Mouse (Mus musculus): ENCODE data around the gene Bola1. TPM values are rescaled to one million over a fixed set of nuclear protein-coding genes. Genes with fewer than 3 reads are reported as not detected.
"Not testable (repeated sequence)": the region's sequence is repeated elsewhere in the genome, so short reads cannot be mapped to it uniquely, and the experiment has no call there.

The Bola1 gene
- polyA plus RNA-seq, 1 experiment from 2014 or later = 63.0 TPM

DNA sequence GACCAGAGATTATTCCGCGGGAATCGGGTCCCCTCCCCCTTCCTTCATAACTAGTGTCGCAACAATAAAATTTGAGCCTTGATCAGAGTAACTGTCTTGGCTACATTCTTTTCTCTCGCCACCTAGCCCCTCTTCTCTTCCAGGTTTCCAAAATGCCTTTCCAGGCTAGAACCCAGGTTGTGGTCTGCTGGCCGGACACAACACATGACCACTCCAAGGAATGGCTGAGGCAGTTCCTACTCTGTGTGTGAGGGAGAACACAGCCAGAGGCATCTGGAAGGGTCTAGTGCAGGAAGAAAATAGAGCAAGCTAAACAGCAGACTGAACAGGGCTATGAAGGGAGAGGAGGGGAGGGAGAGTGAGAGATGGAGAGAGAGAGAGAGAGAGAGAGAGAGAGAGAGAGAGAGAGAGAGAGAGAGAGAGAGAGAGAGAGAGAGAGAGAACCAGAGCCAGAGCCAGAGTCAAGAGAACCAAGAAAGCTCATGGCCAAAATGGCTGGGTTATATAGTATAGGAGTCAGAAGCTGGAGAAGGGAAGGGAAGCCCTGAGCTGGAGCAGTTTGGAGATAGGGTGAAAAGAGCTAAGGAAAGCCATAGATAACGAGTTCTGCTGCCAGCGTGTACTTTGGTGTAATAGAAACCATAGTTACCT lies 20.8 kb downstream of the Bola1 start:
- not testable (repeated sequence) for H3K27me3 ChIP-seq (ENCODE audit: control insufficient read depth, insufficient read depth, low read length); H3K27ac ChIP-seq (replicated peaks; ENCODE audit: low read depth, low read length)
- WGBS = 27% methylated on average over 7 of the region's 8 CpGs

DNA sequence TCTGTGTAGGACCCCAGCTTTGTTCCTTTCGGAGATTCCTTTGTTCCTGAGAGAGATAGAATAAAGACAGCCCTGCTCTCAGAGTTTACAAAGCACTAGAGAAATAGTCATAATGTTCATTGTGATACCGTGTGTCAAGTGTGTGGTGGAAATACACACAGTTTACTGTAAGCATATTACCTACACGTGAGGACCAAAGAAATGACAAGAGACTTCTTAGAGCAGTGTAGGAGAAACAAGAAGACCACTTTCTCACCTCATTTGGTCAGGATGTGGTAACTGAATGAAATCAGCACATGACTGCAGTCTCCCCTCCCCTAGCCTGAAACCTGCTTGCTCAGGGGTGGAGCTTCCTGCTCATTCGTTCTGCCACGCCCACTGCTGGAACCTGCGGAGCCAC lies 21.3 kb downstream of the Bola1 start:
- 2% methylated on average over 6 of the region's 6 CpGs for WGBS

More for the DNA sequence above, 20.8 kb downstream of the Bola1 start:
- H3K9me3 ChIP-seq (ENCODE audit: control insufficient read depth, low read length); H3K9ac ChIP-seq (replicated peaks; ENCODE audit: low read length); H3K4me3 ChIP-seq (replicated peaks; ENCODE audit: low read depth, low read length); ATAC-seq (ENCODE audit: low FRiP score, low TSS enrichment); DNase-seq: not testable (repeated sequence)
- peaks cover 15% of the 10 kb centered on the region for H3K36me3 ChIP-seq (ENCODE audit: control insufficient read depth, insufficient read depth, low read length)
- H3K4me2 ChIP-seq (ENCODE audit: low read length) = peak overlapping the region; percentile 98
- H3K4me1 ChIP-seq (ENCODE audit: control insufficient read depth, insufficient read depth, low read length) = peaks cover 15% of the 10 kb centered on the region

DNA sequence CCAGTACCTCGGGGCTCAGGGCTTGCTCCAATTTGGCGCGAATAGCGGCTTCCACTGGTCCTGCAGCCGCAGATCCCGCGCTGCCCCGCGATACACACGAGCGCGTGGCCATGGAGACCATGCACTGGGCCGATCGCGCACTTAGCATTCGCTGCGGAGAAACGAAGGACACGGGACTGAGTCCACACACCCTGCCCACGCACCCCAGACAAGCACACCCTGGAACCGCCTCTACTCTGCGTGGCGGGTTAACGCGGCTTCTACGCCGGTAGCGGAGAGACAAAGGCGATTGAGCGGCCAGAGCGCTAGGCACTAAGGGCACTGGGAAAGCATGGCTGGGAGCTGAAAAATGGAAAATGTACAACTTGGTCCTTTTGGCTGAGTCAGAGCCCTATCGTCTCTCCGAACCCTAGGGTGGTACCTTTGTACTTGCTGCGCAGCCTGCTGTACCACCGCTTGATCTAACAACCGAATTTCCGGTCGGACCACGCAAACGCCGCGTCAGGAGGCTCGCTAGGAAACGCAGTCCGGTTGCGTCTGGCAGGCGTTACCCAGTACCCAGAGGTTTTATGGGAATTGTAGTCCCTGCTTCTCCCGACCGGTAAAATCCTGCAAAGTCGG lies 22.3 kb downstream of the Bola1 start:
- Histone ChIP-seq H3K36me3 (ENCODE audit: control insufficient read depth, insufficient read depth, low read length) (peaks cover 29% of the 10 kb centered on the region), H3K4me1 (ENCODE audit: control insufficient read depth, insufficient read depth, low read length) (peaks cover 15% of the 10 kb centered on the region), H3K9ac (replicated peaks; ENCODE audit: low read length) (peak overlapping the region; percentile 91), H3K27me3 (ENCODE audit: control insufficient read depth, insufficient read depth, low read length) (no peaks in the 10 kb centered on the region), H3K9me3 (ENCODE audit: control insufficient read depth, low read length) (no peaks in the 10 kb centered on the region), H3K4me3 (replicated peaks; ENCODE audit: low read depth, low read length) (peak overlapping the region; percentile 60), H3K4me2 (ENCODE audit: low read length) (peak overlapping the region; percentile 98), H3K27ac (replicated peaks; ENCODE audit: low read depth, low read length) (peak overlapping the region; percentile 98)
- WGBS = under 1% methylated on average over 50 of the region's 50 CpGs
- ATAC-seq (ENCODE audit: low FRiP score, low TSS enrichment) (peak; percentile 94), DNase-seq (peak; percentile 96)

More for the DNA sequence above, 21.3 kb downstream of the Bola1 start:
- DNase-seq (peak; percentile 50), ATAC-seq (ENCODE audit: low FRiP score, low TSS enrichment) (no peak)
- Histone ChIP-seq H3K27me3 (ENCODE audit: control insufficient read depth, insufficient read depth, low read length) (no peaks in the 10 kb centered on the region), H3K4me2 (ENCODE audit: low read length) (peak overlapping the region; percentile 98), H3K4me1 (ENCODE audit: control insufficient read depth, insufficient read depth, low read length) (peaks cover 15% of the 10 kb centered on the region), H3K27ac (replicated peaks; ENCODE audit: low read depth, low read length) (0 out of 2 replicates have a peak overlapping the region, but pooled peaks have one; percentile 22), H3K9me3 (ENCODE audit: control insufficient read depth, low read length) (no peaks in the 10 kb centered on the region), H3K9ac (replicated peaks; ENCODE audit: low read length) (peak overlapping the region; percentile 28; the same call in 1 of the 2 replicates), H3K4me3 (replicated peaks; ENCODE audit: low read depth, low read length) (peak overlapping the region; percentile 60), H3K36me3 (ENCODE audit: control insufficient read depth, insufficient read depth, low read length) (peaks cover 20% of the 10 kb centered on the region)

DNA sequence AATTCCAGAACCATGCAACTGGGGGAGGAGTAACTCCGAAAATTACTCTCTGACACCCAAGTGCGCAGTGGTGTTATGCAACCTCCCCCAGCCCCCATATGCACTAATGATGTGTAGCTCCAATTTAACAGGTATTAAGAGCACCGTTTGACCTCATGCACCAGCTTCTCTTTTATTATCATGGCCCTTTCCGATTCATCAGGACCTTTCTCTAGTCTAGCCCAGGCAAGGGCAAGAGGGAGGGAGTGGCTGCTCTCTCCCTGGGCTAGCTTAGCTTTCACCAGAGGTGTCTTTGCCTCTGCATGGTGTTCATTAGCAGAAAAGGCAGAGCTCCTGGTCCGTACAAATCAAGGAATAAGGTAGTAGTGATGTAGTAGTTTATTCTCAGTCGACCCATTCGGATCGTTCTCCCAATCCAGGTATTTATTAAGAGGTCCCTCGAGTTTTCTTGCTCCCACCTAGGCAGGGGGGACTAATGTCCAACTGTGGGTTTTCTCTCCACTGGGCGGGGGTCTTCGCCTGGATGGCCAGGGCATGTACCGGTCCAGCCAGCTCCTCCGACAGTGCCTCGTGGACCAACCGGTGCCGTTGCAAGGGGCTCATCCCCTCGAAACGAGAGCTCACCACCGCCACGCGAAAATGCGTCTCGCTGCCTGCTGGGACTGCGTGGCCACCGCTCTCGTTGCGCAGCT lies 22.9 kb downstream of the Bola1 start:
- Histone ChIP-seq H3K4me1 (ENCODE audit: control insufficient read depth, insufficient read depth, low read length) (peaks cover 15% of the 10 kb centered on the region), H3K36me3 (ENCODE audit: control insufficient read depth, insufficient read depth, low read length) (peaks cover 35% of the 10 kb centered on the region), H3K9ac (replicated peaks; ENCODE audit: low read length) (peak overlapping the region; percentile 91), H3K9me3 (ENCODE audit: control insufficient read depth, low read length) (no peaks in the 10 kb centered on the region), H3K4me2 (ENCODE audit: low read length) (peak overlapping the region; percentile 98), H3K27me3 (ENCODE audit: control insufficient read depth, insufficient read depth, low read length) (no peaks in the 10 kb centered on the region), H3K27ac (replicated peaks; ENCODE audit: low read depth, low read length) (peak overlapping the region; percentile 98), H3K4me3 (replicated peaks; ENCODE audit: low read depth, low read length) (peak overlapping the region; percentile 60)
- WGBS = 20% methylated on average over 27 of the region's 27 CpGs
- ATAC-seq (ENCODE audit: low FRiP score, low TSS enrichment) (peak; percentile 7; the same call in 1 of the 2 replicates), DNase-seq (no peak)

DNA sequence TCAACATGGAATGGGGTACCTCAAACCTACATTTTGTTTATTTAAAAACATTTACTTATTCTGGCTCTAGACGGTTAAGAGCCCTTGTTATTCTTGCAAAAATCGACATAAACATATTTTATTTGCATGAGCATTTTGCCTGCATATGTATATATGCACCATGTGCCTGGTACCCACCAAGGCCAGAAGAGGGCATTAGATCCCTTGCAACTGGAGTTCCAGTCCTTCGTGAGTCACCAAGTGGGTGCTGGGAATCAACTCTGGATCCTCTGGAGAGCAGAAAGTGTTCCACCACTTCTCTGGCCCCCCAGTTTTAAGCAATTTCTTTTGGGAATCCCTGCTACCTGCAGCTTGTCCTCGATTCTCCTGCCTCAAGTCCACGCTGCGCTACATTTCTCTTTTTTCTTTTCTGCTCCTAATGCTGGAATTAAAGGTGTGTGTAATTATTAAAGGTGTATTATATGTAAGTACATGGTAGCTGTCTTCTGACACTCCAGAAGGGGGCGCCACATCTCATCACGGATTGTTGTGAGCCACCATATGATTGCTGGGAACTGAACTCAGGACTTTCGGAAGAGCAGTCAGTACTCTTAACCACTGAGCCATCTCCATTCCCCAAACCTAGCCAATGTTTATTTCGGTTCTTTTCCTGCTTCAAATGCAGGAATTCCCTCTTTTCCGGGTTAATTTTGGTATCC lies 23.7 kb downstream of the Bola1 start:
- 96% methylated on average over 11 of the region's 11 CpGs for WGBS
- peaks cover 15% of the 10 kb centered on the region for H3K4me1 ChIP-seq (ENCODE audit: control insufficient read depth, insufficient read depth, low read length)
- peak overlapping the region; percentile 98 for H3K4me2 ChIP-seq (ENCODE audit: low read length)
- no peaks in the 10 kb centered on the region for H3K9me3 ChIP-seq (ENCODE audit: control insufficient read depth, low read length)
- no peaks in the 10 kb centered on the region for H3K27me3 ChIP-seq (ENCODE audit: control insufficient read depth, insufficient read depth, low read length)
- DNase-seq = no peak
- H3K4me3 ChIP-seq (replicated peaks; ENCODE audit: low read depth, low read length) = peak overlapping the region; percentile 60; the same call in 1 of the 2 replicates
- H3K36me3 ChIP-seq (ENCODE audit: control insufficient read depth, insufficient read depth, low read length) = peaks cover 42% of the 10 kb centered on the region
- no peak for ATAC-seq (ENCODE audit: low FRiP score, low TSS enrichment)
- no peak overlapping the region for H3K9ac ChIP-seq (replicated peaks; ENCODE audit: low read length)
- no peak overlapping the region for H3K27ac ChIP-seq (replicated peaks; ENCODE audit: low read depth, low read length)

DNA sequence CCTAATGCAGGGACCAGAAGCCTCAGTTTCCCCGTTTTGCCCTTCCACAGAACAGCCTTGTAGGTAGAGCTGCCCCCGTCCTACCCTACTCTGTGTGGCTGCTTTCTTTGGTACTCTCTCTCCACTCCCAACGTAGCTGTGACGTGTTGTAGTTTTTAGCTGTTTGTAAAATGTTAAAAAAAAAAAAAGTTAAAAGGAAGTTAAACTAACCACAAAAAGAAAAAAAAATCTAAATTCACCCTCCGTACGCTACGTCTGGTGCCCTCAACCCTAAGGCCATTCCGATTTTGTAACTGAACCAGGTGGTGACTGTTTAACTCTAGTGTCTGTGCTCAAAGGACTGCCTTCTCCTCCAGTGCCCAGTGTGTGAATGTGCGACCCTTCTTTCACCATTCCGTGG lies 24.5 kb downstream of the Bola1 start:
- H3K4me2 ChIP-seq (ENCODE audit: low read length) = no peak overlapping the region
- WGBS = 89% methylated on average over 10 of the region's 10 CpGs
- H3K27ac ChIP-seq (replicated peaks; ENCODE audit: low read depth, low read length) = no peak overlapping the region
- no peak for DNase-seq
- no peaks in the 10 kb centered on the region for H3K27me3 ChIP-seq (ENCODE audit: control insufficient read depth, insufficient read depth, low read length)
- H3K4me1 ChIP-seq (ENCODE audit: control insufficient read depth, insufficient read depth, low read length) = peaks cover 15% of the 10 kb centered on the region
- no peak for ATAC-seq (ENCODE audit: low FRiP score, low TSS enrichment)
- no peaks in the 10 kb centered on the region for H3K9me3 ChIP-seq (ENCODE audit: control insufficient read depth, low read length)
- H3K9ac ChIP-seq (replicated peaks; ENCODE audit: low read length) = no peak overlapping the region
- peaks cover 50% of the 10 kb centered on the region for H3K36me3 ChIP-seq (ENCODE audit: control insufficient read depth, insufficient read depth, low read length)
- no peak overlapping the region for H3K4me3 ChIP-seq (replicated peaks; ENCODE audit: low read depth, low read length)

DNA sequence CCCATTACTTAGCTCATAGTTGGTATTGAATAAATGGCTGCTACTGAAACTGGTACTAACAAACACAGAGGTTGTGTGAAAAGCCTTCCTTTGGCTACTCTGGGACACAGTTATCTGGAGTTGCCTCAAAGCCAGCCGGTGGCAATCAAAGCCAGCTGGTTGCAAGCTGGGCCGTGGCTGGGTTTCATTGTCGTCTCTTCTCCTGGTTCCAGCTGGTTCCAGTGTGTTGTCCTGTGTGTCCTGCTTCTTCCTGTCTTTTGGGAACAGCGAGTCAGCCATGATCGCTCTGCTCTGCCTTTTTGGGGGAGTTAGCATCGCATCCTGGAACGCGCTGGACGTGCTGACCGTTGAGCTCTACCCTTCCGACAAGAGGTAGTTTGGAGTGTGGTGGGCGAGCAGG lies 26.5 kb downstream of the Bola1 start:
- no peak for DNase-seq
- no peak for ATAC-seq (ENCODE audit: low FRiP score, low TSS enrichment)

DNA sequence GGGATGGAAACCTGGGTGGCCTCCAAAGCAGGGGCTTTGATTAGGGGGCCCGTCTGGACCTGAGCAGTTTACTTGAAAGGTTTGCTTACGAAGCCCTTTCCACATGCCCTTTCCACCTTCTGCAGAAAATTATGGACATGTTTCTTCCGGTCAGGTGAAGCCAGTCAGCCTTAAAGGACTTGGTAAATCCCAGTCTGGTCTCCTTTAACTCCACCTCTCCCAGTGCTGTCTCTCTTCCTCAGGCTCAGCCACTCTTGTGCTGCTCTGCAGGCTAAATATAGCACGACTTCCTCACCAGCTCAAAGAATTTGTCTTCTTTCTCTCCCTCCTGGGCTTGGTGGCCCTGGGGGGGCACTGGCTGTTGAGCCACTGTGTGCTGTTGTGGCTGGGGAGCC lies 37.1 kb downstream of the Bola1 start:
- Histone ChIP-seq H3K9me3 (ENCODE audit: control insufficient read depth, low read length) (no peaks in the 10 kb centered on the region), H3K36me3 (ENCODE audit: control insufficient read depth, insufficient read depth, low read length) (peaks cover 27% of the 10 kb centered on the region), H3K4me1 (ENCODE audit: control insufficient read depth, insufficient read depth, low read length) (peaks cover 28% of the 10 kb centered on the region), H3K4me2 (ENCODE audit: low read length) (peak overlapping the region; percentile 62), H3K4me3 (replicated peaks; ENCODE audit: low read depth, low read length) (peak overlapping the region; percentile 60), H3K27me3 (ENCODE audit: control insufficient read depth, insufficient read depth, low read length) (no peaks in the 10 kb centered on the region), H3K27ac (replicated peaks; ENCODE audit: low read depth, low read length) (peak overlapping the region; percentile 50; the same call in 1 of the 2 replicates), H3K9ac (replicated peaks; ENCODE audit: low read length) (peak overlapping the region; percentile 74)
- ATAC-seq (ENCODE audit: low FRiP score, low TSS enrichment) (no peak), DNase-seq (no peak)
- 32% methylated on average over 4 of the region's 4 CpGs for WGBS

More for the DNA sequence above, 26.5 kb downstream of the Bola1 start:
- Histone ChIP-seq H3K4me3 (replicated peaks; ENCODE audit: low read depth, low read length) (no peak overlapping the region), H3K36me3 (ENCODE audit: control insufficient read depth, insufficient read depth, low read length) (peaks cover 67% of the 10 kb centered on the region), H3K27me3 (ENCODE audit: control insufficient read depth, insufficient read depth, low read length) (no peaks in the 10 kb centered on the region), H3K27ac (replicated peaks; ENCODE audit: low read depth, low read length) (no peak overlapping the region), H3K9me3 (ENCODE audit: control insufficient read depth, low read length) (no peaks in the 10 kb centered on the region), H3K4me1 (ENCODE audit: control insufficient read depth, insufficient read depth, low read length) (peaks cover 12% of the 10 kb centered on the region), H3K4me2 (ENCODE audit: low read length) (no peak overlapping the region), H3K9ac (replicated peaks; ENCODE audit: low read length) (no peak overlapping the region)
- WGBS = 74% methylated on average over 12 of the region's 12 CpGs

All from midbrain, embryonic 14.5 days (tissue).